Mouse (Mus musculus) thymus, adult 2 months (tissue): ENCODE results near the gene Snrnp25.

Experiments
- CTCF ChIP-seq: fragments of 200-500 bp; IDR thresholded peaks from 2 replicates; pipeline ENCODE4 v1.5.1; 2012; ENCODE audit warnings: mild to moderate bottlenecking, control low read depth, low read length, moderate library complexity, borderline replicate concordance; ENCODE audit not compliant: control insufficient read depth, poor library complexity, insufficient read depth; ENCODE audit errors: extremely low read depth
- POLR2A ChIP-seq: fragments of 200-500 bp; IDR thresholded peaks from 2 replicates; pipeline ENCODE4 v1.6.1; 2012; ENCODE audit warnings: mild to moderate bottlenecking, low read length, control low read depth, moderate library complexity; ENCODE audit not compliant: control insufficient read depth, poor library complexity, insufficient read depth; ENCODE audit errors: extremely low read depth

GRCm38 (mm10) chr11:32228292-32228845 is 23.2 kb downstream of the Snrnp25 start:
- TF ChIP-seq CTCF: no peak
- TF ChIP-seq POLR2A: no peak
